Mouse (Mus musculus) erythroblast, embryonic 14.5 days (primary cell): ENCODE measurements around the gene Akr7a5.

ENCODE experiments used
- GATA1 ChIP-seq: IDR thresholded peaks from 2 replicates; pipeline ENCODE4 v1.6.1; 2012; ENCODE audit warnings: low read length, inconsistent platforms, mixed read lengths
- TAL1 ChIP-seq: IDR thresholded peaks from 3 replicates; pipeline ENCODE4 v1.6.1; 2012; ENCODE audit warnings: low read length, inconsistent platforms, mixed read lengths

GRCm38 (mm10) chr4:139343718-139344117, 33.2 kb downstream of the Akr7a5 start:
- TF ChIP-seq TAL1, result no peak
- no peak for TF ChIP-seq GATA1
